Mouse (Mus musculus) myocyte (in vitro differentiated cells): Measurements from ENCODE around the gene Ccdc60.

Source experiments
- CEBPB ChIP-seq: IDR thresholded peaks from 2 replicates; pipeline ENCODE4 v1.6.1; 2011; ENCODE audit warnings: mild to moderate bottlenecking, moderate library complexity; ENCODE audit not compliant: poor library complexity, insufficient read depth, severe bottlenecking
- E2F4 ChIP-seq: IDR thresholded peaks from one replicate; pipeline ENCODE4 v1.6.1; 2011; ENCODE audit warnings: mild to moderate bottlenecking, control low read depth, moderate library complexity; ENCODE audit not compliant: insufficient read depth
- MAX ChIP-seq: IDR thresholded peaks from one replicate; pipeline ENCODE4 v1.6.1; 2011; ENCODE audit warnings: low read depth, mild to moderate bottlenecking, control low read depth
- MYOD1 ChIP-seq, 3 experiments: IDR thresholded peaks; one replicate each; pipeline ENCODE4 v1.6.1; 2011; ENCODE audit warnings: control low read depth in 2 of 3, low read depth in 2 of 3, mild to moderate bottlenecking in 2 of 3, moderate library complexity in 1 of 3; ENCODE audit not compliant: insufficient read length in 2 of 3, control insufficient read depth in 1 of 3
- POLR2A ChIP-seq: IDR thresholded peaks from one replicate; pipeline ENCODE4 v1.6.1; 2011; ENCODE audit warnings: low read depth, mild to moderate bottlenecking, control low read depth, moderate library complexity; ENCODE audit not compliant: insufficient read length
- POLR2AphosphoS2 ChIP-seq: IDR thresholded peaks from one replicate; pipeline ENCODE4 v1.6.1; 2011; ENCODE audit warnings: low read depth, control low read depth; ENCODE audit not compliant: insufficient read length
- SRF ChIP-seq: IDR thresholded peaks from one replicate; pipeline ENCODE4 v1.6.1; 2011; ENCODE audit warnings: low read depth; ENCODE audit not compliant: control insufficient read depth, insufficient read length
- TCF12 ChIP-seq: IDR thresholded peaks from one replicate; pipeline ENCODE4 v1.6.1; 2011; ENCODE audit warnings: mild to moderate bottlenecking, control low read depth; ENCODE audit not compliant: poor library complexity, insufficient read depth, severe bottlenecking
- USF1 ChIP-seq: IDR thresholded peaks from one replicate; pipeline ENCODE4 v1.6.1; 2011; ENCODE audit warnings: low read depth, mild to moderate bottlenecking, control low read depth, moderate library complexity

DNA sequence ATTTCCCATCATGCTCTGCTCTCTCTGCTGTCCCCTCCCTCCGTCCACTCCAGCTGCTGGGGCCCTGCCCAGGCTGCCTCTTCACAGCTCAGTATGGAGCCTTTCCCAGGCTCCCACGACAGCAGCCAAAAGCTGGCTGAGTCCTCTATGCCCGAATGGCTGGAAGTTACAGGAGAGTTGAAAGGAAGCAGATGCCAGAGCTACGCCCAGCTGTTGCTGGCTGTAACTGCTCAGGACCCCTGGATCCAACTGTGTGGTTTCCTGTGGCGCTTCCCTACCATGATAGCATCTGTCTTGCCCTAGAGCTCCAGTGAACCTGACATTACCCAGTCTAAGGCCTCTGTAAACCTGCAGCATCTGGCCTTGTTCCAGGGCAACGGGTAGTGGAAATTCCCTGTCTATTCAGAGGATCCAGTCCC, 20.6 kb upstream of the Ccdc60 start:
- TF ChIP-seq POLR2A (no peak), CEBPB (no peak), POLR2AphosphoS2 (no peak), E2F4 (no peak), MAX (no peak), USF1 (no peak), MYOD1 (IDR thresholded peaks at IDR 0.05; ENCODE audit: control insufficient read depth in 1 of 3, insufficient read length in 2 of 3, low read depth in 2 of 3) (no peak), TCF12 (no peak), SRF (no peak)
